ENCODE assay signal across 9 mouse cellular contexts in genomic region chr15:79822265-79823199, GRCm38 (mm10). TPM values are rescaled to one million over a fixed set of nuclear protein-coding genes. Genes with fewer than 3 reads are reported as not detected.
DNase-seq lines count a peak whose midpoint lies in the region; ATAC-seq and TF ChIP-seq lines count a peak whose summit lies in the region.
"Had no signal": no experiment of that assay in that cellular context is flagged by ENCODE, and none has a peak within 500 bp of the region (broad histone marks: within the 10 kb centered on the region; RNA-seq: fewer than 3 reads in every experiment).

No protein-coding gene starts in this region.

- H3K9ac ChIP-seq in liver, embryonic 11.5 days (ENCODE audit: low read depth, low read length): no peak overlapping the region
- no peak overlapping the region for H3K9ac ChIP-seq in liver, postnatal 0 days (replicated peaks)
- H3K9ac ChIP-seq in forebrain, embryonic 15.5 days (replicated peaks): no peak overlapping the region

- no peaks in the 10 kb centered on the region for H3K27me3 ChIP-seq in liver, embryonic 11.5 days (replicated peaks; ENCODE audit: control insufficient read depth, insufficient read depth, low read length)
- H3K27me3 ChIP-seq in liver, postnatal 0 days (ENCODE audit: insufficient read depth, low read length): no peaks in the 10 kb centered on the region
- H3K27me3 ChIP-seq in forebrain, embryonic 15.5 days: no peaks in the 10 kb centered on the region

- peaks cover 5% of the 10 kb centered on the region for H3K36me3 ChIP-seq in liver, embryonic 11.5 days (ENCODE audit: control insufficient read depth, insufficient read depth, low read length)
- H3K36me3 ChIP-seq in liver, postnatal 0 days (replicated peaks; ENCODE audit: insufficient read depth, low read length): no peaks in the 10 kb centered on the region
- H3K36me3 ChIP-seq in forebrain, embryonic 15.5 days: peaks cover 3% of the 10 kb centered on the region; the same call in 1 of the 2 replicates

- TF ChIP-seq EP300 in liver, postnatal 0 days (IDR thresholded peaks at IDR 0.05; ENCODE audit: low read depth): peak; percentile 53; the same call in 1 of the 2 replicates

- no peak overlapping the region for H3K27ac ChIP-seq in liver, embryonic 11.5 days (ENCODE audit: low read depth, low read length)
- H3K27ac ChIP-seq in liver, postnatal 0 days (ENCODE audit: low read depth): no peak overlapping the region
- no peak overlapping the region for H3K27ac ChIP-seq in forebrain, embryonic 15.5 days (replicated peaks)

- H3K4me1 ChIP-seq in liver, embryonic 11.5 days (replicated peaks; ENCODE audit: control insufficient read depth, insufficient read depth, low read length): peaks cover 8% of the 10 kb centered on the region; the same call in 1 of the 2 replicates
- peaks cover 2% of the 10 kb centered on the region; the same call in 1 of the 2 replicates for H3K4me1 ChIP-seq in liver, postnatal 0 days (ENCODE audit: insufficient read depth)
- peaks cover 33% of the 10 kb centered on the region for H3K4me1 ChIP-seq in forebrain, embryonic 15.5 days

- no peak for TF ChIP-seq CTCF in liver, postnatal 0 days (IDR thresholded peaks at IDR 0.05; ENCODE audit: low read depth)

- no peak overlapping the region for H3K4me3 ChIP-seq in liver, embryonic 11.5 days (ENCODE audit: low read depth, low read length)
- no peak overlapping the region for H3K4me3 ChIP-seq in liver, postnatal 0 days (ENCODE audit: low read depth, low read length)
- H3K4me3 ChIP-seq in forebrain, embryonic 15.5 days: no peak overlapping the region

- WGBS in liver, embryonic 11.5 days: 57% methylated on average over 13 of the region's 13 CpGs
- WGBS in liver, postnatal 0 days (ENCODE audit: insufficient replicate concordance): 66% methylated on average over 13 of the region's 13 CpGs
- WGBS in forebrain, embryonic 15.5 days: 76% methylated on average over 13 of the region's 13 CpGs

- peak; percentile 31 for DNase-seq in cerebellum, adult 11 months
- no peak for DNase-seq in cerebellum, postnatal 4 days (ENCODE audit: low spot score in 2 of 2)
- peak; percentile 30 for DNase-seq in liver
- DNase-seq in liver, embryonic 11.5 days (ENCODE audit: low spot score): no peak
- DNase-seq in brain, adult 2 months (ENCODE audit: low read depth, low spot score): peak; percentile 32
- DNase-seq in liver, postnatal 0 days: peak; percentile 36
- DNase-seq in adrenal gland, adult 2 months: no peak
- DNase-seq: lung, postnatal 4 days had no signal

- H3K9me3 ChIP-seq in liver, embryonic 11.5 days (ENCODE audit: control insufficient read depth, low read length): no peaks in the 10 kb centered on the region
- no peaks in the 10 kb centered on the region for H3K9me3 ChIP-seq in liver, postnatal 0 days (ENCODE audit: low read length)
- no peaks in the 10 kb centered on the region for H3K9me3 ChIP-seq in forebrain, embryonic 15.5 days

- H3K4me2 ChIP-seq in liver, embryonic 11.5 days: no peak overlapping the region
- H3K4me2 ChIP-seq in liver, postnatal 0 days (ENCODE audit: low read depth, low read length): no peak overlapping the region
- no peak overlapping the region for H3K4me2 ChIP-seq in forebrain, embryonic 15.5 days (replicated peaks)

- no peak; the same call in 1 of the 2 replicates for ATAC-seq in liver, embryonic 11.5 days (replicated peaks; ENCODE audit: low FRiP score)
- peak; percentile 74 for ATAC-seq in liver, postnatal 0 days
- ATAC-seq in forebrain, embryonic 15.5 days (replicated peaks): no peak

RNA-seq across cellular contexts. Expression of gene Npcd, which starts 11.5 kb away (rescaled TPM):
- not detected in 2 replicates for polyA plus RNA-seq in liver, embryonic 11.5 days (2014; fragmentation: Nextera tagmentation; extraction: Ambion mirVana)
- polyA plus RNA-seq in liver, postnatal 0 days (2015; fragmentation: Nextera tagmentation; extraction: Ambion mirVana): not detected in 2 replicates
- 0.46 TPM in 1 of 2 replicates, not detected in the other for polyA plus RNA-seq in forebrain, embryonic 15.5 days (2015; fragmentation: Nextera tagmentation; extraction: Ambion mirVana)
- 1 to 10 TPM; 1.2 to 2.0 TPM for total RNA-seq in adrenal gland, adult 2 months (2021)
- 13.4 and 14.6 TPM in 2 replicates for polyA plus RNA-seq in adrenal gland, adult 2 months (2012; rRNA removed)

RNA-seq across cellular contexts. Expression of gene Cbx6, which starts 12.0 kb away (rescaled TPM):
- polyA plus RNA-seq in liver, embryonic 11.5 days (2014; fragmentation: Nextera tagmentation; extraction: Ambion mirVana): 16.3 and 16.8 TPM in 2 replicates
- 3.9 and 4.4 TPM in 2 replicates for polyA plus RNA-seq in liver, postnatal 0 days (2015; fragmentation: Nextera tagmentation; extraction: Ambion mirVana)
- polyA plus RNA-seq in forebrain, embryonic 15.5 days (2015; fragmentation: Nextera tagmentation; extraction: Ambion mirVana): 50.1 and 52.7 TPM in 2 replicates
- total RNA-seq in adrenal gland, adult 2 months (2021): 10 to 100 TPM; 46.2 to 67.3 TPM
- polyA plus RNA-seq in adrenal gland, adult 2 months (2012; rRNA removed): 105 and 106 TPM in 2 replicates

RNA-seq across cellular contexts. Expression of gene Nptxr, which starts 18.0 kb away (rescaled TPM):
- polyA plus RNA-seq in liver, embryonic 11.5 days (2014; fragmentation: Nextera tagmentation; extraction: Ambion mirVana): 0.27 and 0.43 TPM in 2 replicates
- polyA plus RNA-seq in liver, postnatal 0 days (2015; fragmentation: Nextera tagmentation; extraction: Ambion mirVana): 0.09 and 0.13 TPM in 2 replicates
- 19.4 and 19.5 TPM in 2 replicates for polyA plus RNA-seq in forebrain, embryonic 15.5 days (2015; fragmentation: Nextera tagmentation; extraction: Ambion mirVana)
- total RNA-seq in adrenal gland, adult 2 months (2021): 1 to 10 TPM; 4.4 to 7.9 TPM
- polyA plus RNA-seq in adrenal gland, adult 2 months (2012; rRNA removed): 5.5 and 6.3 TPM in 2 replicates

RNA-seq across cellular contexts. Expression of gene Dnal4, which starts 44.9 kb away (rescaled TPM):
- polyA plus RNA-seq in liver, embryonic 11.5 days (2014; fragmentation: Nextera tagmentation; extraction: Ambion mirVana): 25.0 and 28.6 TPM in 2 replicates
- polyA plus RNA-seq in liver, postnatal 0 days (2015; fragmentation: Nextera tagmentation; extraction: Ambion mirVana): 9.7 and 10.2 TPM in 2 replicates
- 94.8 and 99.9 TPM in 2 replicates for polyA plus RNA-seq in forebrain, embryonic 15.5 days (2015; fragmentation: Nextera tagmentation; extraction: Ambion mirVana)
- total RNA-seq in adrenal gland, adult 2 months (2021): 10 to 100 TPM; 13.9 to 24.8 TPM
- 39.9 and 43.0 TPM in 2 replicates for polyA plus RNA-seq in adrenal gland, adult 2 months (2012; rRNA removed)

Comparison
In these comparisons a context has a peak if more than half of its experiments do, and no peak if none do; other contexts are left out.
1. DNase-seq: peak in cerebellum, adult 11 months (single experiment), liver (single experiment), brain, adult 2 months (single experiment) and liver, postnatal 0 days (single experiment); none in cerebellum, postnatal 4 days (0 of 2), liver, embryonic 11.5 days (single experiment) and adrenal gland, adult 2 months (single experiment).